Mouse (Mus musculus) CH12.LX (cell line): ENCODE data around the gene Fam19a2. TPM values are rescaled to one million over a fixed set of nuclear protein-coding genes. Genes with fewer than 3 reads are reported as not detected.

Source experiments
- DNase-seq: peaks from one replicate; pipeline ENCODE4 v3.0.0-alpha.2; 2013; ENCODE audit errors: extremely low read depth
- H3K27ac ChIP-seq: 2 replicates; pipeline ENCODE4 v1.5.1; 2012; ENCODE audit warnings: low read depth, mild to moderate bottlenecking, control low read depth, moderate library complexity; ENCODE audit not compliant: insufficient read depth
- H3K27me3 ChIP-seq: replicated peaks from 2 replicates; pipeline ENCODE3; 2012; ENCODE audit warnings: inconsistent platforms
- H3K36me3 ChIP-seq, 2 experiments: replicated peaks in 1 of 2; 2 replicates each; pipeline versions ENCODE3 to v1.6.1; 2012; ENCODE audit warnings: inconsistent platforms in 1 of 2, low read length in 1 of 2, mild to moderate bottlenecking in 1 of 2, mixed read lengths in 1 of 2, moderate library complexity in 1 of 2; ENCODE audit not compliant: control insufficient read depth in 1 of 2, insufficient read depth in 1 of 2
- H3K4me1 ChIP-seq, 2 experiments: 2 replicates each; pipeline ENCODE4 v1.6.1; 2012; ENCODE audit warnings: inconsistent platforms in 1 of 2, moderate library complexity in 1 of 2; ENCODE audit not compliant: insufficient read depth in 2 of 2, control insufficient read depth in 1 of 2
- H3K4me2 ChIP-seq: 2 replicates; pipeline ENCODE4 v1.6.1; 2012; ENCODE audit warnings: low read depth, mild to moderate bottlenecking, control low read depth; ENCODE audit not compliant: poor library complexity, insufficient read depth, severe bottlenecking
- H3K4me3 ChIP-seq, 3 experiments: fragments of 150-350 bp in 1 of 3; sonication (generic) in 1 of 3; replicated peaks in 1 of 3; 2 replicates each; pipeline versions ENCODE3 to v1.5.1; 2011 to 2012; ENCODE audit warnings: low read depth in 2 of 3, low read length in 2 of 3, mild to moderate bottlenecking in 2 of 3, moderate library complexity in 2 of 3, control low read depth in 1 of 3, improper control_type of control experiment in 1 of 3, inconsistent platforms in 1 of 3, mixed read lengths in 1 of 3; ENCODE audit not compliant: poor library complexity in 1 of 3
- H3K79me2 ChIP-seq: replicated peaks from 2 replicates; pipeline ENCODE4 v1.6.1; 2012; ENCODE audit warnings: mild to moderate bottlenecking, moderate library complexity; ENCODE audit not compliant: control insufficient read depth, poor library complexity, insufficient read depth, severe bottlenecking; ENCODE audit errors: extremely low read depth
- H3K9ac ChIP-seq: 2 replicates; pipeline ENCODE4 v1.6.1; 2012; ENCODE audit warnings: low read depth, mild to moderate bottlenecking, control low read depth, moderate library complexity; ENCODE audit not compliant: insufficient read depth
- H3K9me3 ChIP-seq: replicated peaks from 2 replicates; pipeline ENCODE3; 2012; ENCODE audit warnings: low read length, inconsistent platforms, mixed read lengths
- BHLHE40 ChIP-seq: IDR thresholded peaks from 2 replicates; pipeline ENCODE4 v1.6.1; 2011; ENCODE audit warnings: mild to moderate bottlenecking, low read depth, low read length, improper control_type of control experiment
- CHD1 ChIP-seq: IDR thresholded peaks from 2 replicates; pipeline ENCODE4 v1.6.1; 2012; ENCODE audit warnings: low read depth, low read length, improper control_type of control experiment, inconsistent platforms
- E2F4 ChIP-seq: IDR thresholded peaks from 2 replicates; pipeline ENCODE4 v1.6.1; 2011; ENCODE audit warnings: low read depth, low read length, improper control_type of control experiment; ENCODE audit not compliant: insufficient replicate concordance
- ELF1 ChIP-seq: IDR thresholded peaks from 2 replicates; pipeline ENCODE4 v1.6.1; 2014; ENCODE audit warnings: low read depth, mild to moderate bottlenecking, inconsistent platforms, low read length, improper control_type of control experiment
- HCFC1 ChIP-seq: IDR thresholded peaks from 2 replicates; pipeline ENCODE4 v1.6.1; 2012; ENCODE audit warnings: low read depth, mild to moderate bottlenecking, inconsistent platforms, low read length, improper control_type of control experiment
- JUN ChIP-seq: IDR thresholded peaks from 2 replicates; pipeline ENCODE4 v1.6.1; 2011; ENCODE audit warnings: low read depth, mild to moderate bottlenecking, low read length, improper control_type of control experiment, moderate library complexity; ENCODE audit not compliant: insufficient read depth
- JUND ChIP-seq: conservative IDR thresholded peaks from 2 replicates; pipeline ENCODE4 v1.6.1; 2011; ENCODE audit warnings: low read depth, low read length, improper control_type of control experiment
- KAT2A ChIP-seq: IDR thresholded peaks from 2 replicates; pipeline ENCODE4 v1.6.1; 2012; ENCODE audit warnings: low read length, improper control_type of control experiment, inconsistent platforms; ENCODE audit not compliant: insufficient replicate concordance
- MAFK ChIP-seq: IDR thresholded peaks from 2 replicates; pipeline ENCODE4 v1.6.1; 2011; ENCODE audit warnings: low read length, improper control_type of control experiment; ENCODE audit not compliant: insufficient replicate concordance
- MAZ ChIP-seq: IDR thresholded peaks from 2 replicates; pipeline ENCODE4 v1.6.1; 2012; ENCODE audit warnings: low read depth, mild to moderate bottlenecking, inconsistent platforms, low read length, improper control_type of control experiment, moderate library complexity
- MXI1 ChIP-seq: IDR thresholded peaks from 2 replicates; pipeline ENCODE4 v1.6.1; 2011; ENCODE audit warnings: mild to moderate bottlenecking, low read depth, low read length, improper control_type of control experiment
- NELFE ChIP-seq: IDR thresholded peaks from 2 replicates; pipeline ENCODE4 v1.6.1; 2011; ENCODE audit warnings: low read depth, low read length, improper control_type of control experiment
- PAX5 ChIP-seq: IDR thresholded peaks from 2 replicates; pipeline ENCODE4 v1.6.1; 2012; ENCODE audit warnings: low read length, inconsistent platforms, mixed read lengths
- POLR2A ChIP-seq: IDR thresholded peaks from 2 replicates; pipeline ENCODE4 v1.6.1; 2011; ENCODE audit warnings: low read depth, mild to moderate bottlenecking, improper control_type of control experiment, low read length
- POLR2AphosphoS2 ChIP-seq: IDR thresholded peaks from 2 replicates; pipeline ENCODE4 v1.6.1; 2011; ENCODE audit warnings: low read depth, low read length, improper control_type of control experiment
- RAD21 ChIP-seq: IDR thresholded peaks from 2 replicates; pipeline ENCODE4 v1.6.1; 2011; ENCODE audit warnings: low read depth, mild to moderate bottlenecking, low read length, improper control_type of control experiment, moderate library complexity
- RCOR1 ChIP-seq: conservative IDR thresholded peaks from 2 replicates; pipeline ENCODE4 v1.6.1; 2012; ENCODE audit warnings: low read depth, mild to moderate bottlenecking, inconsistent platforms, low read length, improper control_type of control experiment
- SIN3A ChIP-seq: IDR thresholded peaks from 2 replicates; pipeline ENCODE4 v1.6.1; 2012; ENCODE audit warnings: low read length, improper control_type of control experiment, inconsistent platforms
- TBP ChIP-seq: conservative IDR thresholded peaks from 2 replicates; pipeline ENCODE4 v1.6.1; 2011; ENCODE audit warnings: low read depth, low read length, improper control_type of control experiment
- TCF12 ChIP-seq: IDR thresholded peaks from 2 replicates; pipeline ENCODE4 v1.6.1; 2014; ENCODE audit warnings: low read depth, mild to moderate bottlenecking, inconsistent platforms, low read length, improper control_type of control experiment
- USF1 ChIP-seq: IDR thresholded peaks from 2 replicates; pipeline ENCODE4 v1.6.1; 2014; ENCODE audit warnings: low read depth, mild to moderate bottlenecking, inconsistent platforms, low read length, improper control_type of control experiment
- USF2 ChIP-seq: conservative IDR thresholded peaks from 2 replicates; pipeline ENCODE4 v1.6.1; 2011; ENCODE audit warnings: low read depth, low read length, improper control_type of control experiment
- dilution Hi-C: fragments of 300-500 bp; cut with MboI; formaldehyde crosslinking; loops from 2 replicates; pipeline ENCODE4 v1.14.3; 2020; ENCODE audit warnings: low sequenced_read_pairs; ENCODE audit not compliant: extremely low pct_unique_long_range_greater_than_20kb, extremely low pct_ligation_motif_present
- in situ Hi-C: fragments of 300-500 bp; cut with MboI; formaldehyde crosslinking; loops from 3 replicates; pipeline ENCODE4 v1.14.3; 2019; ENCODE audit warnings: low sequenced_read_pairs, low pct_ligation_motif_present, low pct_unique_long_range_greater_than_20kb, mixed read lengths
- polyA plus RNA-seq: library from polyadenylated mRNA; unstranded; fragments of >175 nt; gene quantifications from 2 replicates; pipeline ENCODE4 v1.2.1, GENCODE M21; 2012; ENCODE audit warnings: low read depth; ENCODE audit not compliant: insufficient read length
- total RNA-seq, 2 experiments: library from RNA; depleted of rRNA; stranded (reverse); fragments of 300-350 nt in 1 of 2; fragments of >200 nt in 1 of 2; gene quantifications; 2 replicates each; pipeline ENCODE4 v1.2.3; 2012 to 2014

Gene Fam19a2
- total and polyA plus RNA-seq, 3 experiments: not detected

- DNase-seq: no peak
- H3K27ac ChIP-seq: no peak overlapping the region
- H3K9ac ChIP-seq: no peak overlapping the region
- H3K79me2 ChIP-seq: no peaks in the 10 kb centered on the region
- no peak overlapping the region for H3K4me2 ChIP-seq
- TF ChIP-seq TBP (no peak), RAD21 (no peak), MAZ (no peak), JUN (no peak), MAFK (no peak), NELFE (no peak), HCFC1 (no peak), PAX5 (no peak), POLR2A (no peak), JUND (no peak), POLR2AphosphoS2 (no peak), USF2 (no peak), KAT2A (no peak), ELF1 (no peak), RCOR1 (no peak), USF1 (no peak), BHLHE40 (no peak), SIN3A (no peak), TCF12 (no peak)
- no peaks in the 10 kb centered on the region for H3K36me3 ChIP-seq
- in situ Hi-C loops (no loop called here), dilution Hi-C loops (no loop called here)
- no peaks in the 10 kb centered on the region for H3K27me3 ChIP-seq
- H3K4me3 ChIP-seq: no peak overlapping the region
- H3K9me3 ChIP-seq: peaks cover 28% of the 10 kb centered on the region
- no peaks in the 10 kb centered on the region for H3K4me1 ChIP-seq
Measured at GRCm38 (mm10) chr10:123723641-123724040, 459.8 kb downstream of the Fam19a2 start.

DNA sequence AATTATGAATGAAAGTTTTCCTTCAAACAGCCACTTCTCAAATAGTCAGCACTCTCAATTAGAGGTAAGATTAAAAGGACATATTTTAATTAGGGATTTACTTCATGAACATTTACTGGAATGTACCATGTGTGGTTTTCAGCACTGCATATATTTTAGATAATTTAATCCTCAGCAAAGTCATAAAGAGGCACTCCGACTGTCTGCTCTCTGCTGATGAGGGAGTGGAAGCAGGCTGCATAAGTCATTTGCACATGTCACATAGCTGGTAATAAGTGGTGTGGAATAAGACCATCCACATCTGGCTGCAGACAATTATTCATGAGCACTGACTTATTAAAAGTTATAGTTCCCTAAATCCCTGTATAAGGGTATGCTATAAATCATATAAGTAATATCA lies 484.5 kb downstream of the Fam19a2 start:
- H3K4me2 ChIP-seq: no peak overlapping the region
- H3K36me3 ChIP-seq: no peaks in the 10 kb centered on the region
- H3K27ac ChIP-seq: no peak overlapping the region
- H3K27me3 ChIP-seq: no peaks in the 10 kb centered on the region
- no peak for TF ChIP-seq CHD1
- no peak for TF ChIP-seq MXI1
- TF ChIP-seq TCF12: no peak
- TF ChIP-seq E2F4: no peak
- in situ Hi-C loops: no loop called here
- H3K79me2 ChIP-seq: no peaks in the 10 kb centered on the region
- no peak overlapping the region for H3K4me3 ChIP-seq
- H3K4me1 ChIP-seq: no peaks in the 10 kb centered on the region
- peaks cover 40% of the 10 kb centered on the region for H3K9me3 ChIP-seq
- no peak overlapping the region for H3K9ac ChIP-seq
- dilution Hi-C loops: no loop called here
- no peak for DNase-seq
